Mouse (Mus musculus) brain, embryonic 14.5 days (tissue): ENCODE data around the gene Unc5cl. TPM values are rescaled to one million over a fixed set of nuclear protein-coding genes. Genes with fewer than 3 reads are reported as not detected.

Experiments used
- DNase-seq: peaks from one replicate; pipeline ENCODE4 v3.0.0-alpha.2; 2011; ENCODE audit warnings: low read depth
- CTCF ChIP-seq: fragments of 200-500 bp; IDR thresholded peaks from 2 replicates; pipeline ENCODE4 v1.5.1; 2012; ENCODE audit warnings: inconsistent platforms, mild to moderate bottlenecking, moderate library complexity, borderline replicate concordance; ENCODE audit not compliant: insufficient read depth, insufficient read length; ENCODE audit errors: extremely low read depth
- POLR2A ChIP-seq: fragments of 200-500 bp; IDR thresholded peaks from 2 replicates; pipeline ENCODE4 v1.6.1; 2012; ENCODE audit warnings: mild to moderate bottlenecking, inconsistent platforms, borderline replicate concordance; ENCODE audit not compliant: poor library complexity, insufficient read depth, insufficient read length, severe bottlenecking; ENCODE audit errors: extremely low read depth
- polyA plus RNA-seq: library from polyadenylated mRNA; depleted of rRNA; stranded (reverse); fragments of >200 nt; gene quantifications from 2 replicates; pipeline ENCODE4 v1.2.3, GENCODE M21; 2012; rRNA removed

Gene Unc5cl
- polyA plus RNA-seq: 0.14 TPM in 2 replicates

GRCm38 (mm10) chr17:48454688-48455087, at the start of gene Unc5cl:
TSS of gene Unc5cl (plus strand) at chr17:48454901.
- DNase-seq: no peak
- TF ChIP-seq POLR2A: no peak
- TF ChIP-seq CTCF: no peak

GRCm38 (mm10) chr17:48407154-48407553, 47.5 kb upstream of the Unc5cl start:
- TF ChIP-seq POLR2A: no peak
- no peak for TF ChIP-seq CTCF
- peak; percentile 32 for DNase-seq

- TF ChIP-seq CTCF: no peak
- TF ChIP-seq POLR2A: no peak
- DNase-seq: no peak
These were observed 46.7 kb upstream of the Unc5cl start for GRCm38 (mm10) chr17:48407910-48408525.

- TF ChIP-seq CTCF: no peak
- TF ChIP-seq POLR2A: peak; percentile 63
- peak; percentile 78 for DNase-seq
These were observed 46.0 kb upstream of the Unc5cl start for GRCm38 (mm10) chr17:48408526-48409291.

GRCm38 (mm10) chr17:48409380-48410298, 45.1 kb upstream of the Unc5cl start, which contains the start of the genes Nfya and Oard1:
TSS of gene Nfya (minus strand) at chr17:48409906.
TSS of gene Oard1 (plus strand) at chr17:48410014.
- peak; percentile 100 for DNase-seq
- TF ChIP-seq POLR2A: peak; percentile 92
- no peak for TF ChIP-seq CTCF

- DNase-seq: peak; percentile 76
- TF ChIP-seq POLR2A: no peak
- no peak for TF ChIP-seq CTCF
These were observed 44.4 kb upstream of the Unc5cl start for GRCm38 (mm10) chr17:48410299-48410785.

- TF ChIP-seq POLR2A (no peak), CTCF (no peak)
- peak; percentile 34 for DNase-seq
These were observed 43.5 kb upstream of the Unc5cl start for GRCm38 (mm10) chr17:48411241-48411640.

- no peak for DNase-seq
- TF ChIP-seq POLR2A (no peak), CTCF (no peak)
These were observed 38.7 kb upstream of the Unc5cl start for GRCm38 (mm10) chr17:48416011-48416410.

- peak; percentile 84 for DNase-seq
- TF ChIP-seq POLR2A: no peak
- TF ChIP-seq CTCF: peak; percentile 65; the same call in 1 of the 2 replicates
These were observed 38.1 kb upstream of the Unc5cl start for GRCm38 (mm10) chr17:48416425-48417195.

- TF ChIP-seq CTCF: no peak
- no peak for TF ChIP-seq POLR2A
- no peak for DNase-seq
These were observed 37.2 kb upstream of the Unc5cl start for GRCm38 (mm10) chr17:48417521-48417920.
